Mouse (Mus musculus): ENCODE results near the gene Aqp3.

GRCm38 (mm10) chr4:41063351-41063750 lies 34.6 kb downstream of the Aqp3 start:
- TF ChIP-seq CTCF (IDR thresholded peaks at IDR 0.05; ENCODE audit: insufficient read depth, low read length): no peak
- no peak for TF ChIP-seq POLR2A (IDR thresholded peaks at IDR 0.05; ENCODE audit: borderline replicate concordance, extremely low read depth, low read depth, low read length)
